Mouse (Mus musculus): ENCODE results near the gene Coro1b. TPM values are rescaled to one million over a fixed set of nuclear protein-coding genes. Genes with fewer than 3 reads are reported as not detected.
"Not testable (repeated sequence)": the region's sequence is repeated elsewhere in the genome, so short reads cannot be mapped to it uniquely, and the experiment has no call there.

Gene Coro1b
- polyA plus RNA-seq, 1 experiment = 238 TPM

- peaks cover 18% of the 10 kb centered on the region for H3K36me3 ChIP-seq (ENCODE audit: control insufficient read depth, insufficient read depth)
- no peaks in the 10 kb centered on the region for H3K79me2 ChIP-seq (ENCODE audit: control insufficient read depth, insufficient read depth)
- H3K4me3 ChIP-seq = no peak overlapping the region
- no peak overlapping the region for H3K4me2 ChIP-seq (ENCODE audit: low read depth)
- H3ac ChIP-seq (ENCODE audit: control insufficient read depth, insufficient read length) = no peak overlapping the region
- TF ChIP-seq TCF12 (IDR thresholded peaks at IDR 0.05; ENCODE audit: insufficient read depth, poor library complexity, severe bottlenecking) = no peak
- no peak for TF ChIP-seq MAX (IDR thresholded peaks at IDR 0.05; ENCODE audit: low read depth)
- TF ChIP-seq POLR2AphosphoS2 (IDR thresholded peaks at IDR 0.05; ENCODE audit: insufficient read length, low read depth) = no peak
- no peak for TF ChIP-seq USF1 (IDR thresholded peaks at IDR 0.05; ENCODE audit: low read depth)
- no peak for TF ChIP-seq CEBPB (IDR thresholded peaks at IDR 0.05; ENCODE audit: insufficient read depth, poor library complexity, severe bottlenecking)
- no peak for TF ChIP-seq POLR2A (IDR thresholded peaks at IDR 0.05; ENCODE audit: insufficient read length, low read depth)
- no peak for TF ChIP-seq E2F4 (IDR thresholded peaks at IDR 0.05; ENCODE audit: insufficient read depth)
- TF ChIP-seq SRF (IDR thresholded peaks at IDR 0.05; ENCODE audit: control insufficient read depth, insufficient read length, low read depth) = no peak
- no peak for TF ChIP-seq MYOD1 (IDR thresholded peaks at IDR 0.05; ENCODE audit: control insufficient read depth in 1 of 3, insufficient read length in 2 of 3, low read depth in 2 of 3)
- no peak for TF ChIP-seq MYOG (IDR thresholded peaks at IDR 0.05; ENCODE audit: control insufficient read depth in 1 of 3, insufficient read depth in 1 of 3, insufficient read length in 2 of 3, low read depth in 2 of 3)
- no peak for TF ChIP-seq REST (IDR thresholded peaks at IDR 0.05; ENCODE audit: insufficient read depth, insufficient read length)
- TF ChIP-seq TCF3 (IDR thresholded peaks at IDR 0.05; ENCODE audit: insufficient read length, low read depth) = no peak
- H3K27me3 ChIP-seq (ENCODE audit: control insufficient read depth, insufficient read depth, insufficient read length) = no peaks in the 10 kb centered on the region
These were observed 14.1 kb upstream of the Coro1b start for GRCm38 (mm10) chr19:4134354-4134753.

GRCm38 (mm10) chr19:4135229-4135962, 13.0 kb upstream of the Coro1b start:
- not testable (repeated sequence) for H3K27me3 ChIP-seq (ENCODE audit: control insufficient read depth, insufficient read depth, insufficient read length); H3ac ChIP-seq (ENCODE audit: control insufficient read depth, insufficient read length); H3K4me3 ChIP-seq; H3K79me2 ChIP-seq (ENCODE audit: control insufficient read depth, insufficient read depth); H3K4me2 ChIP-seq (ENCODE audit: low read depth)
- H3K36me3 ChIP-seq (ENCODE audit: control insufficient read depth, insufficient read depth) = peaks cover 12% of the 10 kb centered on the region

GRCm38 (mm10) chr19:4135963-4136345, 12.5 kb upstream of the Coro1b start:
- H3K79me2 ChIP-seq (ENCODE audit: control insufficient read depth, insufficient read depth); H3K27me3 ChIP-seq (ENCODE audit: control insufficient read depth, insufficient read depth, insufficient read length); H3K4me2 ChIP-seq (ENCODE audit: low read depth); H3K4me3 ChIP-seq; H3ac ChIP-seq (ENCODE audit: control insufficient read depth, insufficient read length): not testable (repeated sequence)
- H3K36me3 ChIP-seq (ENCODE audit: control insufficient read depth, insufficient read depth) = peaks cover 12% of the 10 kb centered on the region

- Histone ChIP-seq H3K4me2 (ENCODE audit: low read depth) (no peak overlapping the region), H3K36me3 (ENCODE audit: control insufficient read depth, insufficient read depth) (peaks cover 12% of the 10 kb centered on the region), H3K27me3 (ENCODE audit: control insufficient read depth, insufficient read depth, insufficient read length) (no peaks in the 10 kb centered on the region), H3K4me3 (no peak overlapping the region), H3ac (ENCODE audit: control insufficient read depth, insufficient read length) (no peak overlapping the region), H3K79me2 (ENCODE audit: control insufficient read depth, insufficient read depth) (no peaks in the 10 kb centered on the region)
- TF ChIP-seq MYOD1 (IDR thresholded peaks at IDR 0.05; ENCODE audit: control insufficient read depth in 1 of 3, insufficient read length in 2 of 3, low read depth in 2 of 3) = no peak
- TF ChIP-seq E2F4 (IDR thresholded peaks at IDR 0.05; ENCODE audit: insufficient read depth) = no peak
- TF ChIP-seq TCF3 (IDR thresholded peaks at IDR 0.05; ENCODE audit: insufficient read length, low read depth) = no peak
- no peak for TF ChIP-seq TCF12 (IDR thresholded peaks at IDR 0.05; ENCODE audit: insufficient read depth, poor library complexity, severe bottlenecking)
- no peak for TF ChIP-seq MAX (IDR thresholded peaks at IDR 0.05; ENCODE audit: low read depth)
- no peak for TF ChIP-seq MYOG (IDR thresholded peaks at IDR 0.05; ENCODE audit: control insufficient read depth in 1 of 3, insufficient read depth in 1 of 3, insufficient read length in 2 of 3, low read depth in 2 of 3)
These were observed 12.0 kb upstream of the Coro1b start for GRCm38 (mm10) chr19:4136463-4136862.

GRCm38 (mm10) chr19:4137913-4138312, 10.5 kb upstream of the Coro1b start:
- H3K36me3 ChIP-seq (ENCODE audit: control insufficient read depth, insufficient read depth) = no peaks in the 10 kb centered on the region
- TF ChIP-seq CEBPB (IDR thresholded peaks at IDR 0.05; ENCODE audit: insufficient read depth, poor library complexity, severe bottlenecking) = no peak
- no peak for TF ChIP-seq POLR2AphosphoS2 (IDR thresholded peaks at IDR 0.05; ENCODE audit: insufficient read length, low read depth)
- TF ChIP-seq TCF3 (IDR thresholded peaks at IDR 0.05; ENCODE audit: insufficient read length, low read depth) = no peak
- no peak for TF ChIP-seq TCF12 (IDR thresholded peaks at IDR 0.05; ENCODE audit: insufficient read depth, poor library complexity, severe bottlenecking)
- no peak for TF ChIP-seq MYOG (IDR thresholded peaks at IDR 0.05; ENCODE audit: control insufficient read depth in 1 of 3, insufficient read depth in 1 of 3, insufficient read length in 2 of 3, low read depth in 2 of 3)
- no peak for TF ChIP-seq E2F4 (IDR thresholded peaks at IDR 0.05; ENCODE audit: insufficient read depth)
- TF ChIP-seq POLR2A (IDR thresholded peaks at IDR 0.05; ENCODE audit: insufficient read length, low read depth) = no peak
- TF ChIP-seq MYOD1 (IDR thresholded peaks at IDR 0.05; ENCODE audit: control insufficient read depth in 1 of 3, insufficient read length in 2 of 3, low read depth in 2 of 3) = no peak
- no peak for TF ChIP-seq MAX (IDR thresholded peaks at IDR 0.05; ENCODE audit: low read depth)
- no peak overlapping the region for H3K4me2 ChIP-seq (ENCODE audit: low read depth)
- no peak overlapping the region for H3K4me3 ChIP-seq
- H3ac ChIP-seq (ENCODE audit: control insufficient read depth, insufficient read length) = no peak overlapping the region
- H3K79me2 ChIP-seq (ENCODE audit: control insufficient read depth, insufficient read depth) = no peaks in the 10 kb centered on the region
- no peaks in the 10 kb centered on the region for H3K27me3 ChIP-seq (ENCODE audit: control insufficient read depth, insufficient read depth, insufficient read length)

Data from myocyte (in vitro differentiated cells).